9 mouse cellular contexts compared by ENCODE assay signal in genomic region chr13:69545019-69545418, GRCm38 (mm10). TPM values are rescaled to one million over a fixed set of nuclear protein-coding genes. Genes with fewer than 3 reads are reported as not detected.
DNase-seq lines count a peak whose midpoint lies in the region; ATAC-seq and TF ChIP-seq lines count a peak whose summit lies in the region.
"Had no signal": no experiment of that assay in that cellular context is flagged by ENCODE, and none has a peak within 500 bp of the region (broad histone marks: within the 10 kb centered on the region; RNA-seq: fewer than 3 reads in every experiment).

No protein-coding gene starts in this region.

- TF ChIP-seq CTCF in MEL (IDR thresholded peaks at IDR 0.05 in 2 of 3, conservative IDR thresholded peaks at IDR 0.05 in 1 of 3; ENCODE audit: control insufficient read depth in 1 of 3, insufficient read depth in 1 of 3, low read depth in 2 of 3, low read length in 3 of 3, poor library complexity in 1 of 3, severe bottlenecking in 1 of 3), result peak; percentile 60 to 73 (median 62)

- peaks cover 24% of the 10 kb centered on the region for H3K4me1 ChIP-seq in hindbrain, embryonic 12.5 days
- peaks cover 25% of the 10 kb centered on the region for H3K4me1 ChIP-seq in hindbrain, embryonic 13.5 days (replicated peaks)
- H3K4me1 ChIP-seq in MEL (ENCODE audit: control insufficient read depth in 1 of 2, insufficient read depth in 2 of 2, low read length in 2 of 2), result no peaks in the 10 kb centered on the region

- no peak overlapping the region for H3K9ac ChIP-seq in hindbrain, embryonic 12.5 days
- no peak overlapping the region for H3K9ac ChIP-seq in hindbrain, embryonic 13.5 days
- H3K9ac ChIP-seq in MEL (ENCODE audit: control insufficient read depth, low read depth, low read length, poor library complexity, severe bottlenecking), result no peak overlapping the region
- H3K9ac ChIP-seq: embryonic facial prominence, embryonic 12.5 days had no signal

- no peak overlapping the region for H3K4me3 ChIP-seq in hindbrain, embryonic 12.5 days
- no peak overlapping the region for H3K4me3 ChIP-seq in hindbrain, embryonic 13.5 days
- H3K4me3 ChIP-seq in MEL (ENCODE audit: control insufficient read depth in 1 of 2, insufficient read depth in 1 of 2, low read depth in 2 of 2, low read length in 2 of 2), result no peak overlapping the region
- H3K4me3 ChIP-seq: embryonic facial prominence, embryonic 12.5 days had no signal

- no peak for TF ChIP-seq POLR2A in MEL (IDR thresholded peaks at IDR 0.05; ENCODE audit: control insufficient read depth in 1 of 2, insufficient read depth in 1 of 2, low read depth in 1 of 2, low read length in 2 of 2, poor library complexity in 1 of 2)

- H3K36me3 ChIP-seq in hindbrain, embryonic 12.5 days, result no peaks in the 10 kb centered on the region
- H3K36me3 ChIP-seq in hindbrain, embryonic 13.5 days, result no peaks in the 10 kb centered on the region
- H3K36me3 ChIP-seq in MEL (ENCODE audit: control insufficient read depth in 1 of 2, insufficient read depth in 2 of 2, low read length in 2 of 2), result no peaks in the 10 kb centered on the region; a peak in 1 of 4 replicates
- H3K36me3 ChIP-seq: embryonic facial prominence, embryonic 12.5 days had no signal

- H3K4me2 ChIP-seq in hindbrain, embryonic 12.5 days (replicated peaks), result no peak overlapping the region
- H3K4me2 ChIP-seq in hindbrain, embryonic 13.5 days, result no peak overlapping the region
- H3K4me2 ChIP-seq: embryonic facial prominence, embryonic 12.5 days had no signal

- peak; percentile 18 for ATAC-seq in hindbrain, embryonic 12.5 days (ENCODE audit: low FRiP score)
- no peak for ATAC-seq in hindbrain, embryonic 13.5 days (ENCODE audit: low FRiP score)
- peak; percentile 60 for ATAC-seq in erythroid progenitor cell, adult 5-6 weeks (replicated peaks; ENCODE audit: low FRiP score, poor library complexity, severe bottlenecking)

- peak; percentile 71 for DNase-seq in MEL (ENCODE audit: low read depth, low spot score)
- peak; percentile 66 for DNase-seq in lung, postnatal 10 days
- peak; percentile 32 to 46 for DNase-seq in spleen, postnatal 36 days (ENCODE audit: low spot score in 2 of 2)
- DNase-seq in left cerebral cortex, adult 11 months (ENCODE audit: low spot score), result no peak
- DNase-seq in yolk sac, embryonic 10.5 days (ENCODE audit: low spot score), result no peak

- WGBS in hindbrain, embryonic 12.5 days, result 22% methylated on average over 3 of the region's 3 CpGs
- WGBS in hindbrain, embryonic 13.5 days, result 20% methylated on average over 3 of the region's 3 CpGs

- peaks cover 4% of the 10 kb centered on the region; the same call in 1 of the 2 replicates for H3K27me3 ChIP-seq in hindbrain, embryonic 12.5 days
- no peaks in the 10 kb centered on the region for H3K27me3 ChIP-seq in hindbrain, embryonic 13.5 days
- H3K27me3 ChIP-seq in MEL (ENCODE audit: control insufficient read depth in 1 of 2, insufficient read depth in 2 of 2, low read length in 2 of 2), result peaks cover 0 to 1% of the 10 kb centered on the region in 2 experiments; a peak in 1 of 4 replicates
- H3K27me3 ChIP-seq: embryonic facial prominence, embryonic 12.5 days had no signal

- no peaks in the 10 kb centered on the region for H3K9me3 ChIP-seq in hindbrain, embryonic 12.5 days (replicated peaks)
- H3K9me3 ChIP-seq in hindbrain, embryonic 13.5 days, result no peaks in the 10 kb centered on the region
- H3K9me3 ChIP-seq in MEL (replicated peaks; ENCODE audit: insufficient read depth, low read length), result no peaks in the 10 kb centered on the region
- H3K9me3 ChIP-seq: embryonic facial prominence, embryonic 12.5 days had no signal

- H3K79me2 ChIP-seq in MEL (ENCODE audit: control insufficient read depth, insufficient read depth, low read length, poor library complexity), result no peaks in the 10 kb centered on the region

- no peak overlapping the region for H3K27ac ChIP-seq in hindbrain, embryonic 12.5 days
- no peak overlapping the region for H3K27ac ChIP-seq in hindbrain, embryonic 13.5 days
- H3K27ac ChIP-seq in MEL (ENCODE audit: control insufficient read depth, low read depth, low read length), result no peak overlapping the region
- H3K27ac ChIP-seq: embryonic facial prominence, embryonic 12.5 days had no signal

- TF ChIP-seq RAD21 in MEL (IDR thresholded peaks at IDR 0.05; ENCODE audit: low read depth, low read length), result peak; percentile 34

- TF ChIP-seq EP300 in MEL (IDR thresholded peaks at IDR 0.05; ENCODE audit: low read depth in 1 of 2, low read length in 2 of 2), result no peak

TF ChIP-seq in MEL, 35 proteins besides CTCF, POLR2A, EP300 and RAD21:
- TF ChIP-seq POLR2AphosphoS2 (IDR thresholded peaks at IDR 0.05; ENCODE audit: low read length) (no peak), SMC3 (IDR thresholded peaks at IDR 0.05; ENCODE audit: low read depth, low read length) (peak; percentile 49)
TF ChIP-seq in MEL: peak in this region for 1.

RNA-seq across cellular contexts. Expression of gene Tent4a, which starts 10.6 kb away (rescaled TPM):
- polyA plus RNA-seq in hindbrain, embryonic 12.5 days (2016; fragmentation: Nextera tagmentation; extraction: Ambion mirVana), result 5.9 and 8.4 TPM in 2 replicates
- 6.2 and 6.6 TPM in 2 replicates for polyA plus RNA-seq in hindbrain, embryonic 13.5 days (2015; fragmentation: Nextera tagmentation; extraction: Ambion mirVana)
- total RNA-seq in MEL (2012; rRNA removed), result 11.5 and 12.2 TPM in 2 replicates
- polyA plus RNA-seq in MEL (2012; ENCODE audit: insufficient read depth in 1 of 2, insufficient read length in 2 of 2, low read depth in 1 of 2, low replicate concordance in 2 of 2, missing spikeins in 1 of 2), result 10 to 100 TPM in 1 of 2 experiments, not detected in 1; 18.4 TPM
- 34.0 and 37.5 TPM in 2 replicates for total RNA-seq in erythroid progenitor cell, adult 5-6 weeks (2015; ENCODE audit: low replicate concordance)
- total RNA-seq in erythroid progenitor cell, adult 5-6 weeks (2017; ENCODE audit: low replicate concordance), result 33.8 and 48.0 TPM in 2 replicates

RNA-seq across cellular contexts. Expression of gene Nsun2, which starts 11.5 kb away (rescaled TPM):
- 91.8 and 98.4 TPM in 2 replicates for polyA plus RNA-seq in hindbrain, embryonic 12.5 days (2016; fragmentation: Nextera tagmentation; extraction: Ambion mirVana)
- 75.2 and 77.6 TPM in 2 replicates for polyA plus RNA-seq in hindbrain, embryonic 13.5 days (2015; fragmentation: Nextera tagmentation; extraction: Ambion mirVana)
- 303 and 311 TPM in 2 replicates for total RNA-seq in MEL (2012; rRNA removed)
- polyA plus RNA-seq in MEL (2012; ENCODE audit: insufficient read depth in 1 of 2, insufficient read length in 2 of 2, low read depth in 1 of 2, low replicate concordance in 2 of 2, missing spikeins in 1 of 2), result 100 to 1,000 TPM; 277 to 302 TPM
- total RNA-seq in erythroid progenitor cell, adult 5-6 weeks (2015; ENCODE audit: low replicate concordance), result 21.8 and 22.3 TPM in 2 replicates
- 28.1 and 33.8 TPM in 2 replicates for total RNA-seq in erythroid progenitor cell, adult 5-6 weeks (2017; ENCODE audit: low replicate concordance)

Comparison
In these comparisons a context has a peak if more than half of its experiments do, and no peak if none do; other contexts are left out.
1. DNase-seq: peak in MEL (single experiment), lung, postnatal 10 days (single experiment) and spleen, postnatal 36 days (2 of 2); none in left cerebral cortex, adult 11 months (single experiment) and yolk sac, embryonic 10.5 days (single experiment).